Mouse (Mus musculus) macrophage (primary cell): Measurements from ENCODE around the gene Cog4. TPM values are rescaled to one million over a fixed set of nuclear protein-coding genes. Genes with fewer than 3 reads are reported as not detected.

ENCODE experiments used
- H3K27ac ChIP-seq: fragments of 350-480 bp; formaldehyde crosslinking; 2 replicates; pipeline ENCODE4 v1.9.0; 2021
- H3K36me3 ChIP-seq: fragments of 350-480 bp; formaldehyde crosslinking; 2 replicates; pipeline ENCODE4 v1.9.0; 2021; ENCODE audit errors: inconsistent target
- H3K4me3 ChIP-seq: fragments of 350-480 bp; formaldehyde crosslinking; 2 replicates; pipeline ENCODE4 v1.9.0; 2021; ENCODE audit errors: inconsistent target
- H3K79me2 ChIP-seq: fragments of 350-480 bp; formaldehyde crosslinking; 2 replicates; pipeline ENCODE4 v1.9.0; 2021; ENCODE audit errors: inconsistent target
- WGBS: methylation state at CpG from one replicate; pipeline ENCODE4 v1.1.7; 2026; ENCODE audit warnings: inconsistent platforms; ENCODE audit not compliant: missing documents; 5-methylcytosine and 5-hydroxymethylcytosine counted together
- polyA plus RNA-seq: library from polyadenylated mRNA; stranded (reverse); fragments of 250-400 nt; gene quantifications from 3 replicates; pipeline ENCODE4 v1.2.4, GENCODE M21; 2018; ENCODE audit warnings: inconsistent platforms

Cog4 gene
- polyA plus RNA-seq, 1 experiment from 2014 or later = 29.1 TPM

GRCm38 (mm10) chr8:110931176-110931939 is 85.0 kb downstream of the Cog4 start:
- H3K4me3 ChIP-seq = no peak overlapping the region
- no peaks in the 10 kb centered on the region for H3K79me2 ChIP-seq
- H3K36me3 ChIP-seq = no peaks in the 10 kb centered on the region
- no peak overlapping the region for H3K27ac ChIP-seq
- WGBS = 49% methylated on average over 12 of the region's 12 CpGs

Other genes with a start within 250 kb of the Cog4 start
- gene Vac14, start 228.0 kb upstream of the Cog4 start, polyA plus RNA-seq = 47.9 to 60.1 TPM (median 56.8 TPM) in 3 replicates
- 0.18 to 0.34 TPM (median 0.19 TPM) in 3 replicates for gene Mtss1l, start 125.1 kb upstream of the Cog4 start, polyA plus RNA-seq
- not detected in 3 replicates for gene Il34, start 40.7 kb upstream of the Cog4 start, polyA plus RNA-seq
- gene Sf3b3, start 187 bp downstream of the Cog4 start, polyA plus RNA-seq = 34.3 to 64.6 TPM (median 41.6 TPM) in 3 replicates
- 1.5 to 3.6 TPM (median 2.4 TPM) in 3 replicates for gene Fuk, start 55.9 kb downstream of the Cog4 start, polyA plus RNA-seq
- gene St3gal2, start 73.3 kb downstream of the Cog4 start, polyA plus RNA-seq = 9.6 to 11.1 TPM (median 11.0 TPM) in 3 replicates
- 29.5 to 44.2 TPM (median 44.0 TPM) in 3 replicates for gene Ddx19a, start 151.2 kb downstream of the Cog4 start, polyA plus RNA-seq
- gene Ddx19b, start 185.2 kb downstream of the Cog4 start, polyA plus RNA-seq = 4.9 to 7.6 TPM (median 6.2 TPM) in 3 replicates
- gene Aars, start 186.5 kb downstream of the Cog4 start, polyA plus RNA-seq = 31.7 to 55.1 TPM (median 47.7 TPM) in 3 replicates
- 0.31 TPM in 1 of 3 replicates, not detected in the others for gene Exosc6, start 209.7 kb downstream of the Cog4 start, polyA plus RNA-seq
- gene Clec18a, start 245.8 kb downstream of the Cog4 start, polyA plus RNA-seq = not detected in 3 replicates
- 4.9 to 9.3 TPM (median 8.4 TPM) in 3 replicates for gene Pdpr, start 248.0 kb downstream of the Cog4 start, polyA plus RNA-seq